Mouse (Mus musculus): ENCODE data around the gene Prss46. TPM values are rescaled to one million over a fixed set of nuclear protein-coding genes. Genes with fewer than 3 reads are reported as not detected.
"Not testable (repeated sequence)": the region's sequence is repeated elsewhere in the genome, so short reads cannot be mapped to it uniquely, and the experiment has no call there.

The Prss46 gene
- not detected in 2 replicates for polyA plus RNA-seq (2012; rRNA removed)

DNA sequence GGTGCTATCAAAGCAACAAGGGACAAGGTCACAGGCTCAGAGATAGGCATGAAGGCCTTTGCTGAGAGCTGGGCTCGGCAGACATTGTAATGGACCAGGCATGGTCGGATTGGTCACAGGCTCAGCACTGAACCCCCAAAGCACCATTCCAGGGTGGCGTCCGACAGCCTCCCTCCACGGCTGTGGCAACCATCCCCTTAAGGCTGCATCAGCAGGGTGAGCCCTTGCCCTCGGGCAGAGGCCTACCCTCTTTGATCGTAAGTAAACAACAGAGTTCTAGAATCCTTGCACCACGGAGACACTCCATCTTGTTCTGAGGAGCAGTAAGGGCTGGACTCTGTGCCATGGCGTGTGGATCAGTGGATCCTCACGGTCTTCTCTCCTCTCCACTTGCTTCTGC, at the start of gene Prss46:
Prss46 (plus strand) TSS at position 301 of the 400 bp plus-strand sequence.
- TF ChIP-seq CTCF (IDR thresholded peaks at IDR 0.05; ENCODE audit: borderline replicate concordance, extremely low read depth, insufficient read depth, insufficient read length) (no peak), POLR2A (IDR thresholded peaks at IDR 0.05; ENCODE audit: borderline replicate concordance, extremely low read depth, insufficient read depth, insufficient read length, poor library complexity, severe bottlenecking) (no peak)
- no peak for DNase-seq (ENCODE audit: low read depth)

DNA sequence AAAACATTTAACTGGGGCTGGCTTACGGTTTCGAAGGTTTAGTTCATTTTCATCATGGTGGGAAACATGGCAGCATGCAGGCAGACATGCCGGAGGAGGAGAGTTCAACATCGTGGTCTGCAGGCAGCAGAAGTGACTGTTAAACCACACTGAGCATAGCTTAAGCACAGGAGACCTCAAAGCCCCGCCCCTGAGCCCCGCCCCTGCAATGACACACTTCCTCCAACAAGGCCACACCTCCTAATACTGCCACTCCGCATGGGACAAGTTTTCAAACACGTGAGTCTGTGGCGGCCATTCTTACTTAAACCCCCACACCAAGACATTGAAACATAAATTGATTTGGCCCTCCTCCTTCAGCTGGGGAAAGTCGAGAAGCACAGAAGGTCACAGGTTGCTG, 47.3 kb upstream of the Prss46 start:
- TF ChIP-seq POLR2A (IDR thresholded peaks at IDR 0.05; ENCODE audit: borderline replicate concordance, extremely low read depth, insufficient read depth, insufficient read length, poor library complexity, severe bottlenecking) (no peak), CTCF (IDR thresholded peaks at IDR 0.05; ENCODE audit: borderline replicate concordance, extremely low read depth, insufficient read depth, insufficient read length) (no peak)
- no peak for DNase-seq (ENCODE audit: low read depth)

DNA sequence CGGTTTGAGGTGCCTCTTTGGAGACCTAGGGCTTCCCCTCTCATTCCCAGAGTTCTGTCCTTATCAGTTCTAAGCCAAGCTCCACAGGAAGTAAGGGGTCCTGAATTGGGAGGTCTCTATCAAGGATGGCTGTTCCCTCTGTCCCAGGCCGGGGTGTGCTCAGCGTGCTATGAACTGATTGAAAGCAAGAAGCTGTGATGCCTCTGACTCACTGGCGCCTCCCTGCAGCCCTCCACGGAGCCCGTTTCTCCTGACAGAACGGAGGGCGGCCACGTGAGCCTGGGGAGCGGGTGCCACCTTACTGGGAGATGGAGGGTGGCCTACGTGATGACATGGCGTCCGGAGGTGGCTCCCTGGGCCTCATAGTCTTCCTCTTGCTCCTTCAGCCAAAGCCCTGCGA, 46.4 kb upstream of the Prss46 start, which contains the start of gene Prss42:
Prss42 (plus strand) TSS at position 301 of the 400 bp plus-strand sequence.
- TF ChIP-seq CTCF (IDR thresholded peaks at IDR 0.05; ENCODE audit: borderline replicate concordance, extremely low read depth, insufficient read depth, insufficient read length), result no peak
- no peak for TF ChIP-seq POLR2A (IDR thresholded peaks at IDR 0.05; ENCODE audit: borderline replicate concordance, extremely low read depth, insufficient read depth, insufficient read length, poor library complexity, severe bottlenecking)
- DNase-seq (ENCODE audit: low read depth), result no peak

DNA sequence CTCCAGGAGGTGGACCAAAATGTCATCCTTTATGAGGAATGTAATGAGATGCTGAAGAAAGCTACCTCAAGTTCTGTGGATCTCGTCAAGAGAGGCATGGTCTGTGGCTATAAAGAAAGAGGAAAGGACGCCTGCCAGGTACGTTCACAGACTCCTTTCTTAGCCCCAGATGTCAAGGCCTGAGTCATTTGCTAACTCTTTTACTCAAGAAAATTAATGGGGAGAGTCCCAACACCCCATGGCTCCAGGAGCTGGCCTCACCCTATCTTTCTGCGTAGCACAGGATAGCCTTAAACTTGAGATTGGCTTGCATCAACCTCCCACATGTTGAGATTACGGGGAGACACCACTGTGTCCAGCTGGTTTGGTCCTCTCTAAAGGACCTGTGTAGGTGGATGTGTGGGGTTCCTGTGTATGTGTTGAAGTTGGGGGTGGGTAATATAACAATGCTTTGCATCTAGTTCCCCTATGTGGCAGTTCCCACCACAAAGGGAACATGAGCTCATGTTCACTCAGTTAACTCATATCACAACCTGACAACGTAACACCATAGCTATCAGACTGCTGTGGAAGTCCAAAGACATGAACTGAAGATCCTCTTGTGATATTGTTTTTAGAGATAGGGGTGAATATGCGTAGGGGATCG, 43.3 kb upstream of the Prss46 start:
- TF ChIP-seq POLR2A (IDR thresholded peaks at IDR 0.05; ENCODE audit: borderline replicate concordance, extremely low read depth, insufficient read depth, insufficient read length, poor library complexity, severe bottlenecking) (no peak), CTCF (IDR thresholded peaks at IDR 0.05; ENCODE audit: borderline replicate concordance, extremely low read depth, insufficient read depth, insufficient read length) (no peak)
- DNase-seq (ENCODE audit: low read depth), result no peak

DNA sequence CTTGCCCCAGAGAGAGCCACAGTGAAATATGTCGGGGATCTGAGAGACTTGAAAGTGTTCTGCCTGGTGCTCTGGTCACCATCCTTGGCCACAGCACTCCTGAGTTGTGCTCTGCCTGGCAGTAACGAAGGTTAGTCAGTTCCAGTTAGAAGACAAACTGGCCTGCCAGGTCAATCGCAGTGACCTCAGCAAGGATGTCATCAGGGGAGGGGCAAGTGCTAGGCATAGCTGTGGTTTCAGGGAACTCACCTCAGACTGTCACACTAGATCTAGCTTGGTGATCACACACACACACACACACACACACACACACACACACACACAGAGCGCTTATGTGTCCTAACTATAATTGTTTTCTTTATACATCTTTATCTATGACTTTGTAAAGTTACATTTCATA, 41.0 kb upstream of the Prss46 start:
- no peak for TF ChIP-seq CTCF (IDR thresholded peaks at IDR 0.05; ENCODE audit: borderline replicate concordance, extremely low read depth, insufficient read depth, insufficient read length)
- no peak for TF ChIP-seq POLR2A (IDR thresholded peaks at IDR 0.05; ENCODE audit: borderline replicate concordance, extremely low read depth, insufficient read depth, insufficient read length, poor library complexity, severe bottlenecking)
- no peak for DNase-seq (ENCODE audit: low read depth)

DNA sequence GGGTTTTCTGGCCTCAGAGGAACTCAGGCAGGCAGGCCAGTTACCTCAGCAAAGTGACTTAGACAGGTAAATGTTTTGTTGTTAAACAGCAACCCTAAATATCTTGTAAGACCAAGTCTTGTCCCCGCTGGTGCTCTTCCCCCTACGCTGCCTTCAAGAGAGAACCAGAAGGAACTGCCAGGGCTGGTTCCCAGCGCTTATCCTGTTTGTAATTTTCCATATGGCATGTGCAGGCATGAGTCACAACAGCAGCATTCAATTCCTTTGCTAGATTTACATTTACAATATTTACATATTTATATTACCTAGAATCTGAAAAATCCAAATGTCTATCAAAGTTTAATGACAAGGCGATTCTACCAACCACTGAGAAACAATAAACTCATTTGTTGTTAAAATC, 34.3 kb upstream of the Prss46 start:
- no peak for DNase-seq (ENCODE audit: low read depth)
- no peak for TF ChIP-seq POLR2A (IDR thresholded peaks at IDR 0.05; ENCODE audit: borderline replicate concordance, extremely low read depth, insufficient read depth, insufficient read length, poor library complexity, severe bottlenecking)

DNA sequence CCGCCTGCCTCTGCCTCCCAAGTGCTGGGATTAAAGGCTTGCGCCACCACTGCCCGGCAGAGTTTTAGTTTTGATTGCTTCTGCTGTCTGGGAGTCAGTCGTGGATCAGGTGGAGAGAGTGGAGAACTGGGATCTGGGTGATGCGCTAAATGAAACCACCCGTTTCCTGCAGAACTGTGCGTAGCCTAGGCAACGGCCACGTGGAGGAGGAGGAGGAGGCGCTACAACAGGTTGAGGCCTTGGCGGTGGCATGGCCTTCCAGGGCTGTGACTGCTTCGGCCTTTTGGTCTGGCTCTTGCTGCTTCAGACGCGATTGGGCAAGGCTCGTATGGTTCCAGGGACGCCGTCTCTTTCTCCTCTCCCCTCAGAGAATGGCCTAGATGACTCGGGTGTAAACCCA, 30.5 kb upstream of the Prss46 start, which contains the start of gene Prss44:
Prss44 (plus strand) TSS at position 206 of the 400 bp plus-strand sequence.
- DNase-seq (ENCODE audit: low read depth), result no peak
- TF ChIP-seq POLR2A (IDR thresholded peaks at IDR 0.05; ENCODE audit: borderline replicate concordance, extremely low read depth, insufficient read depth, insufficient read length, poor library complexity, severe bottlenecking) (no peak), CTCF (IDR thresholded peaks at IDR 0.05; ENCODE audit: borderline replicate concordance, extremely low read depth, insufficient read depth, insufficient read length) (no peak)

DNA sequence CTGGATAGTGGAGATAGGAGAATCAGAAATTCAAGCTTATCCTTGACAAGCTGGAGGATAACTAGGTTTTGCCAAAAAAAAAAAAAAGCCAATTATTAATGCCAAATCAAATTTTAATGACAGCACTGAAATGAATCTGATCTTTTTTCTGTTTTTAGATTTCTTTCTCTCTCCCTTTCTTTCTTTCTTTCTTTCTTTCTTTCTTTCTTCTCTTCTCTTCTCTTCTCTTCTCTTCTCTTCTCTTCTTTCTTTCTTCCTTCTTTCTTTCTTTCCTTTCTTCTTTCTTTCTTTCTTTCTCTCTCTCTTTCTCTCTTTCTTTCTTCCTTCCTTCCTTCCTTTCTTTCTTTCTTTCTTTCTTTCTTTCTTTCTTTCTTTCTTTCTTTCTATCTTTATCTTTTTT, 23.8 kb upstream of the Prss46 start:
- DNase-seq (ENCODE audit: low read depth), result not testable (repeated sequence)

DNA sequence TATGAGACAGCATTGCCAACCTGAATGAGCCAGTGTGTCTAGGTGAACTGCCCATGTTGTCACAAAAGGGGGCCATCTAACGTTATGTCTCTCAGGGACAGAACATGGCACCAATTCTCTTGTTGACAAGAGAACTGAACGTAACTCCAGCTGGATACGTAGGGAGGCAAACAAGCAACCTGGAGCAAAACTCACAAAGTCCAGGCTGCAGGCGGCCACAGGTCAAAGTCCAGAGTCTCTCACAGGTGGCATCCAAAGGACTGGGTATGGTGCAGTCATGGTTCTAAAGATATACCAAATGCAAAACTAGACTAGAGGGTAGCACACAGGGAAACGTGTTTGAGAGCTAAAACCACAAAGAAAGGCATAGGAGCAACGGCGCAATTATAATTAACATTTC, 22.9 kb upstream of the Prss46 start:
- no peak for TF ChIP-seq POLR2A (IDR thresholded peaks at IDR 0.05; ENCODE audit: borderline replicate concordance, extremely low read depth, insufficient read depth, insufficient read length, poor library complexity, severe bottlenecking)
- no peak for TF ChIP-seq CTCF (IDR thresholded peaks at IDR 0.05; ENCODE audit: borderline replicate concordance, extremely low read depth, insufficient read depth, insufficient read length)
- no peak for DNase-seq (ENCODE audit: low read depth)

DNA sequence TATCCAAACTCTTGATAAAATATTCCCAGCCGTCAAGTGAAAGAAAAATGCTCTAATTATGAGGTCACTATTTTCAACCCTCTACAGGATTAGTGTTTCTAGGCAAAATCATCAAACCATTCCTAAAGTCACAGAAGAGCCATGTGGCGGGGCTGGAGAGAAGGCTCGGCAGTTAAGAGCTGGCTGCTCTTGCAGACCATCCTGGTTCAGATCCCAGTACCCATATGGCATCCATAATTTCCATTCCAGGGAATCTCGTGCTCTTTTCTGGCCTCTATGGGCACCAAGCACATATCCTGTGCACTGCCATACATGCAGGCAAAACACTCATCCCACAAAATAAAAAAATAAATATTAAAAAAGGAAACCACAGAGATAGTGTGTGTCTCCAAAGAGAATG, 18.9 kb upstream of the Prss46 start:
- DNase-seq (ENCODE audit: low read depth), result no peak
- no peak for TF ChIP-seq POLR2A (IDR thresholded peaks at IDR 0.05; ENCODE audit: borderline replicate concordance, extremely low read depth, insufficient read depth, insufficient read length, poor library complexity, severe bottlenecking)
- TF ChIP-seq CTCF (IDR thresholded peaks at IDR 0.05; ENCODE audit: borderline replicate concordance, extremely low read depth, insufficient read depth, insufficient read length), result no peak

DNA sequence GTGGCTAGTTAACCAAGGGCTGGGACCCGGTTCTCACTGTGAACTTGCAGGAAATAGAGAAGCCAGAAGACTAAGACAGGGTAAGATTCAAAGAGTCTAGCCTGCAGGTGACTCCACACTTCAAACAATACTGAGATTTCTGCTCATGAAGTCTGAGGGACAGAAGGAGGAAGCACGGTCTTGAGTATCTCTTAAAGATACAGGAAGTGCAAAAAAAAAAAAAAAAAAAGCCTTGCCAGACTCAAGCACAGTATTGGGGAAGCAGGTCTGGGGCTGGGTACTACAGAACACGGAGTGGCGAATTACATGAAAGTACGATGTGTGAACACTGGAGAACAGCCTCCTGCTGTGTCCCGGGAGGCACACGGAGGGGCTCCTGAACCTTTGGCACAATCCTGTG, 18.5 kb upstream of the Prss46 start:
- no peak for DNase-seq (ENCODE audit: low read depth)
- TF ChIP-seq CTCF (IDR thresholded peaks at IDR 0.05; ENCODE audit: borderline replicate concordance, extremely low read depth, insufficient read depth, insufficient read length) (no peak), POLR2A (IDR thresholded peaks at IDR 0.05; ENCODE audit: borderline replicate concordance, extremely low read depth, insufficient read depth, insufficient read length, poor library complexity, severe bottlenecking) (no peak)

DNA sequence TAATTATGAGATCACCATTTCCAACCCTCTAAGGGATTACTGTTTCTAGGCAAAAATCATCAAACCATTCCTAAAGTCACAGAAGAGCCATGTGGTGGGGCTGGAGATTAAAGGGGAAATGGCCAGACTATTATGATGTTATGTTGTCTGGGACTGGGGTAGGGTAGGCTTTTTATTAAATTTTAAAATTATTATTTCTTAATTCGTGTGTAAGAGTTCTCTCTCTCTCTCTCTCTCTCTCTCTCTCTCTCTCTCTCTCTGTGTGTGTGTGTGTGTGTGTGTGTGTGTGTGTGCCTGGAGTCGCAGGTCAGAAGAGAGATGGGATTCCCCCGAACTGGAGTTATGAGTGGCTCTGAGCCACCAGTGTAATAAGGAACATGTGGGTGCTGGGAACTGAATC, 17.9 kb upstream of the Prss46 start, which contains the start of gene Prss43:
Prss43 (plus strand) TSS at position 301 of the 400 bp plus-strand sequence.
- no peak for TF ChIP-seq CTCF (IDR thresholded peaks at IDR 0.05; ENCODE audit: borderline replicate concordance, extremely low read depth, insufficient read depth, insufficient read length)
- no peak for TF ChIP-seq POLR2A (IDR thresholded peaks at IDR 0.05; ENCODE audit: borderline replicate concordance, extremely low read depth, insufficient read depth, insufficient read length, poor library complexity, severe bottlenecking)
- no peak for DNase-seq (ENCODE audit: low read depth)

All from brain, embryonic 14.5 days (tissue).